In the genomic region with DNA sequence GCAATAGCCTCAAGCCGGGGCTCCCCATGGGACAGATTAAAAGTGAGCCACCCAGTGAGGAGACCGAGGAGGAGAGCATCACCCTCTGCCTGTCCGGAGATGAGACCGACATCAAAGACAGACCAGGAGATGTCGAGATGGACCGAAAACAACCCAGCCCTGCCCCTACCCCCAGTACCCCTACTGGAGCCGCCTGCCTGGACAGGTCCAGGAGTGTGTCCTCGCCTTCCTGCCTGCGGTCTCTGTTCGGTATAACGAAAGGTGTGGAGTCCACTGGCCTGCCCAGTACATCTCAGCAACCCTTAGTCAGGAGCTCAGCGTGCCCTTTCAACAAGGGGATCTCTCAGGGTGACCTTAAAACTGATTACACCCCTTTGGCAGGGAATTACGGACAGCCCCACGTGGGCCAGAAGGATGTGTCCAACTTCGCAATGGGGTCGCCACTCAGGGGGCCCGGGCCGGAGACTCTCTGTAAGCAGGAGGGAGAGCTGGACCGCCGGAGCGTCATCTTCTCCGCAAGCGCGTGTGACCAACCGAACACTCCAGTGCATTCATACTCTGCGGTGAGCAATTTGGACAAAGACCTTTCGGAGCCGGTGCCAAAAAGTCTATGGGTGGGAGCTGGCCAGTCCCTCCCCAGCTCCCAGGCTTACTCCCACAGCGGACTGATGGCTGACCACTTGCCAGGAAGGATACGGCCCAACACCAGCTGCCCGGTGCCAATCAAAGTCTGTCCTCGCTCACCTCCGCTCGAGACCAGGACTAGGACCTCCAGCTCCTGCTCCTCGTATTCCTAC, we compare ENCODE assay signal across 13 mouse cellular contexts. TPM values are rescaled to one million over a fixed set of nuclear protein-coding genes. Genes with fewer than 3 reads are reported as not detected.
DNase-seq lines count a peak whose midpoint lies in the region; ATAC-seq and TF ChIP-seq lines count a peak whose summit lies in the region.
"Had no signal": no experiment of that assay in that cellular context is flagged by ENCODE, and none has a peak within 500 bp of the region (broad histone marks: within the 10 kb centered on the region; RNA-seq: fewer than 3 reads in every experiment).

No protein-coding gene starts in this region.

- intact Hi-C loops in gastrocnemius, adult 2 months (cut with DNase I): no loop called here

- WGBS in embryonic facial prominence, embryonic 10.5 days: 94% methylated on average over 35 of the region's 35 CpGs
- WGBS in midbrain, embryonic 11.5 days: 96% methylated on average over 35 of the region's 35 CpGs

- H3K9ac ChIP-seq in midbrain, embryonic 11.5 days (ENCODE audit: low read length): no peak overlapping the region
- H3K9ac ChIP-seq: limb, embryonic 12.5 days had no signal

- no peaks in the 10 kb centered on the region for H3K27me3 ChIP-seq in embryonic facial prominence, embryonic 10.5 days (replicated peaks; ENCODE audit: low read depth, poor library complexity, severe bottlenecking)
- no peaks in the 10 kb centered on the region for H3K27me3 ChIP-seq in midbrain, embryonic 11.5 days (ENCODE audit: control insufficient read depth, insufficient read depth, low read length)
- H3K27me3 ChIP-seq: limb, embryonic 12.5 days had no signal

- H3K4me3 ChIP-seq in layer of hippocampus, adult 2 months: no peak overlapping the region
- H3K4me3 ChIP-seq in embryonic facial prominence, embryonic 10.5 days: no peak overlapping the region
- H3K4me3 ChIP-seq in midbrain, embryonic 11.5 days (ENCODE audit: low read depth, low read length): no peak overlapping the region
- no peak overlapping the region for H3K4me3 ChIP-seq in gastrocnemius, adult 2 months
- H3K4me3 ChIP-seq: limb, embryonic 12.5 days had no signal

- H3K27ac ChIP-seq in layer of hippocampus, adult 2 months: peak overlapping the region; percentile 54
- H3K27ac ChIP-seq in embryonic facial prominence, embryonic 10.5 days (replicated peaks): peak overlapping the region; percentile 66
- no peak overlapping the region for H3K27ac ChIP-seq in midbrain, embryonic 11.5 days (ENCODE audit: low read depth, low read length)
- H3K27ac ChIP-seq in gastrocnemius, adult 2 months: no peak overlapping the region
- H3K27ac ChIP-seq: limb, embryonic 12.5 days had no signal

- H3K4me2 ChIP-seq in midbrain, embryonic 11.5 days: no peak overlapping the region
- H3K4me2 ChIP-seq: limb, embryonic 12.5 days had no signal

- no peak for TF ChIP-seq CTCF in layer of hippocampus, adult 2 months (conservative IDR thresholded peaks at IDR 0.05)
- no peak for TF ChIP-seq CTCF in gastrocnemius, adult 2 months (IDR thresholded peaks at IDR 0.05)

- peak; percentile 31; the same call in 1 of the 2 replicates for ATAC-seq in midbrain, embryonic 11.5 days (ENCODE audit: low FRiP score)
- no peak for ATAC-seq in frontal cortex, adult (ENCODE audit: low TSS enrichment)
- ATAC-seq: activated CD4-positive, CD25-positive, alpha-beta regulatory T cell, adult 4 months had no signal

- peaks cover 31% of the 10 kb centered on the region for H3K4me1 ChIP-seq in embryonic facial prominence, embryonic 10.5 days
- H3K4me1 ChIP-seq in midbrain, embryonic 11.5 days (ENCODE audit: control insufficient read depth, insufficient read depth, low read length): peaks cover 18% of the 10 kb centered on the region

- DNase-seq in layer of hippocampus, adult 2 months (ENCODE audit: low spot score in 2 of 2): no peak
- no peak for DNase-seq in layer of hippocampus, adult 18-20 months (ENCODE audit: low spot score in 2 of 2)
- peak; percentile 14 to 22 for DNase-seq in cerebellum, adult 18-20 months
- DNase-seq in embryonic facial prominence, embryonic 10.5 days (ENCODE audit: low spot score): no peak
- DNase-seq in midbrain, embryonic 11.5 days (ENCODE audit: low spot score, missing footprints): no peak
- no peak for DNase-seq in gastrocnemius, adult 2 months
- no peak for DNase-seq in adrenal gland, adult (ENCODE audit: inconsistent age in 2 of 2, low spot score in 1 of 2)

- H3K36me3 ChIP-seq in embryonic facial prominence, embryonic 10.5 days (replicated peaks): peaks cover 57% of the 10 kb centered on the region
- peaks cover 9% of the 10 kb centered on the region; the same call in 1 of the 2 replicates for H3K36me3 ChIP-seq in midbrain, embryonic 11.5 days (ENCODE audit: control insufficient read depth, insufficient read depth, low read length)

- no peaks in the 10 kb centered on the region for H3K9me3 ChIP-seq in embryonic facial prominence, embryonic 10.5 days
- no peaks in the 10 kb centered on the region for H3K9me3 ChIP-seq in midbrain, embryonic 11.5 days (ENCODE audit: control insufficient read depth, low read length)
- H3K9me3 ChIP-seq: limb, embryonic 12.5 days had no signal

RNA-seq across cellular contexts. Expression of a gene that starts 40.0 kb away (rescaled TPM):
- not detected for total RNA-seq in layer of hippocampus, adult 2 months (2021)
- total RNA-seq in layer of hippocampus, adult 18-20 months (2021): not detected
- polyA plus RNA-seq in embryonic facial prominence, embryonic 10.5 days (2016; fragmentation: Nextera tagmentation; extraction: Ambion mirVana): 0.07 and 0.16 TPM in 2 replicates
- 0.11 TPM in 1 of 2 replicates, not detected in the other for polyA plus RNA-seq in midbrain, embryonic 11.5 days (2014; fragmentation: Nextera tagmentation; extraction: Ambion mirVana)
- total RNA-seq in gastrocnemius, adult 2 months (2021): not detected
- total RNA-seq: hematopoietic stem cell, adult 5-6 weeks had no signal
- polyA plus RNA-seq: activated CD4-positive, CD25-positive, alpha-beta regulatory T cell, adult 4 months; gonadal fat pad, adult 2 months; large intestine, adult 2 months had no signal

RNA-seq across cellular contexts. Expression of a gene that starts 52.7 kb away (rescaled TPM):
- total RNA-seq in layer of hippocampus, adult 2 months (2021): 10 to 100 TPM in 1 of 2 experiments, 1 to 10 TPM in 1; 9.5 to 12.4 TPM
- 10 to 100 TPM in 1 of 2 experiments, 1 to 10 TPM in 1; 9.2 to 10.7 TPM for total RNA-seq in layer of hippocampus, adult 18-20 months (2021)
- polyA plus RNA-seq in embryonic facial prominence, embryonic 10.5 days (2016; fragmentation: Nextera tagmentation; extraction: Ambion mirVana): 76.8 TPM in 2 replicates
- polyA plus RNA-seq in midbrain, embryonic 11.5 days (2014; fragmentation: Nextera tagmentation; extraction: Ambion mirVana): 68.7 and 80.1 TPM in 2 replicates
- total RNA-seq in gastrocnemius, adult 2 months (2021): 1 to 10 TPM; 4.3 to 5.0 TPM

Comparison
In these comparisons a context has a peak if more than half of its experiments do, and no peak if none do; other contexts are left out.
1. DNase-seq: peak in cerebellum, adult 18-20 months (2 of 2); none in layer of hippocampus, adult 2 months (0 of 2), layer of hippocampus, adult 18-20 months (0 of 2), embryonic facial prominence, embryonic 10.5 days (single experiment), midbrain, embryonic 11.5 days (single experiment), gastrocnemius, adult 2 months (single experiment) and adrenal gland, adult (0 of 2).
2. H3K27ac ChIP-seq: peak in layer of hippocampus, adult 2 months (single experiment) and embryonic facial prominence, embryonic 10.5 days (single experiment); none in midbrain, embryonic 11.5 days (single experiment) and gastrocnemius, adult 2 months (single experiment).